Mouse (Mus musculus) urinary bladder, adult 18-20 months (tissue): Measurements from ENCODE around the gene Gtf3c2.

ENCODE experiments used
- DNase-seq, 2 experiments: peaks; one replicate each; pipeline ENCODE4 v3.0.0; 2022; ENCODE audit warnings: low spot score in 2 of 2, mixed read lengths in 2 of 2

Gtf3c2 gene

DNA sequence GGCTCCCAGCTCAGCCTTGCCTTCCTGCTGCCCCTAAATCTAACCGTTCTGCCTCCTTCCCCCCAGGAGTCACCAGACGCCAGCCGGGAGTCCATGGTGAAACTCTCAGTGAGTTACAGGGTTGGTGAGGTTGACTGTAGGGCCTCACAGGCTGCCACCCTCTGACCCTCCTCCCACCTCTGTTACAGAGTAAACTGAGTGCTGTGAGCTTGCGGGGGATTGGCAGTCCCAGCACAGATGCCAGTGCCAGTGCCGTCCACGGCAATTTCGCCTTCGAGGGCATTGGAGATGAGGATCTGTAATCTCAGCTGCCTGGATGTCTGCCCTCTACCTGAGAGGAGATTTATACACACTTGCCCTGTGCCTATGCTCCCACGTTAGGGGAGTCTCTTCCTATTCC is 18.2 kb upstream of the Gtf3c2 start:
- DNase-seq = no peak

DNA sequence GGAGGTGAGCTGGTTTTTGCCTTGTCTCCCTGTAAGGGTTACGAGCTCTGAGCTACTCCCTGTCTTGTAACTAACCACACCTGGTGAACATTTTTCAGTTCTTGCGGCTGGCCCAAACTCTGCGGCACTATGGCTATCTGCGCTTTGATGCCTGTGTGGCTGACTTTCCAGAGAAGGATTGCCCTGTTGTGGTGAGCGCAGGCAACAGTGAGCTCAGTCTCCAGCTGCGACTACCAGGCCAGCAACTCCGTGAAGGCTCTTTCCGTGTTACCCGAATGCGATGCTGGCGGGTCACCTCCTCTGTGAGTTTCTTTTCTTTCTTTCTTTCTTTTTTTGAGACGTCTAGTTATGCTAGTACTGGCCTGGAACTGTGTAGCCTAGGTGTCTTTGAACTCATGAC is 17.1 kb upstream of the Gtf3c2 start:
- no peak for DNase-seq

DNA sequence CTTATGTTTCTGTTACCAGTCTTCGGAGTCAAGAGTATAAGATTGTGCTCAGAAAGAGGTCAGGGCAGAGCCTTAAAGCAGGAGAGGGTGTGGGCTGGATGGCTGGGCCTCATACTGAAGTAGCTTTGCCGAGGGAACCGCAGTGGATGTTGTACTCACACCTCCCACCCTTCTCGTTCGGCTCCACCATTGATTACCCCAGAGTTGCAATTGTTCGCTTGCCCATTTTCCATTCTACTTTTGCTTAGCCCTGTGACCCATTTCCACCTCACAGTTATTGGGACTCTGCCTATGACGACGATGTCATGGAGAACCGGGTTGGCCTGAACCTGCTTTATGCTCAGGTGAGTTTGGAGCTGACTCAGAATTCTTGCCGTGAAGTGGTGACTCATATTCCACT is 16.3 kb upstream of the Gtf3c2 start:
- no peak for DNase-seq

DNA sequence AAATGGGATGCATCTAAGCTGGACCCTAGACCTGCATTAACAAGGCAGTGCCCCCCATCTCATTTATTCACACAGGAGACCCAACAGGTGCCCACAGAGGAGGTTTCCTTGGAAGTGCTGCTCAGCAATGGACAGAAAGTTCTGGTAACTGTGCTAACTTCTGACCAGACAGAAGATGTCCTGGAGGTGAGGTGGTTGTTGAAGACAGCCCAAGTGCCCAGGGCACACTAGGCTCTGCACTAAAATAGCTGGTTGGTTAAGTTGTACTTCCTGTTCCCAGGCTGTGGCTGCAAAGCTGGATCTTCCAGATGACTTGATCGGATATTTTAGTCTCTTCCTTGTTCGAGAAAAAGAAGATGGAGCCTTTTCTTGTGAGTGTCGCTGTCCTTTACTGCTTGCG is 15.7 kb upstream of the Gtf3c2 start:
- no peak for DNase-seq

DNA sequence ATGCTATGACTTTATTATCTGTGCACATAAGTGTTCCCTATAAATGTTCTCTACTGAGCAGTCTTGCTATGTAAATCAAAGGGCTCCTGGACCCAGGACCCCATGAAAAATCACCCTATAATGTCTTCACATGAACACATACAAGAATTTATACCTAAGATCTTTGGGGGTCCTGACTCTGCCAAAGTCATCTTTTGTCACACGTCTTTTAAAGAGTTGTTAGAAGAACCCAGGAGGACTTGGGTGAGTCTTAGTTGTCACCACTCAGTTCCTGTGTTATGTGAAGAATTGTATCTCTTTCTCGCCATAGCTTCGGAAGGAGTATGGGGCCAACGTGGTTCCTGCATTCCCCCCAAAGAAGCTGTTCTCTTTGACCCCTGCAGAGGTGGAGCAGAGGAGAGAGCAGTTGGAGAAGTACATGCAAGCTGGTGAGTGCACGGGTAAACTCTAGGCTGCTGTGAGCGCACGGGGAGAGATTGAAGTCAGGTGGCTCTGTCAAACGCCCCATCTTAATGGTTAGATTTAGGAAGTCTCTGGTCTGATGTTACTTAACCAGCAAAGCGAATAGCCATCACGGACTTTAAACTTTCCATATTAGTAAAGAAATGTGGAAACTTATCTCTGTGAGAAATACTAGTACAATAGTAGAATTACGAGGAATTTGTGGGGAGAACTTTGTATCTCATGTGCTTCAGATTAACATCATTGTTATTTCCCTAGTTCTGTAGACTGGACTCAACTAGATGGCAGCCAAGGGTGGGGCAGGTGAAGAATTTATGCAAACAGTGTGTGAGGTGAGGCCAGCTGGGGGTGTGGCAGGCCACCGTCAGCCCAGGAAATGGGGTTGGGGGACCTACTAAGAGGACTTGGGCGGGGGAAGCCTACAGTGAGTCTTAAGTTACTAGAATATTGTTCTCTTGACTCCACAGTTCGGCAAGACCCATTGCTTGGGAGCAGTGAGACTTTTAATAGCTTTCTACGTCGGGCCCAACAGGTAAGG is 14.8 kb upstream of the Gtf3c2 start:
- DNase-seq = no peak

DNA sequence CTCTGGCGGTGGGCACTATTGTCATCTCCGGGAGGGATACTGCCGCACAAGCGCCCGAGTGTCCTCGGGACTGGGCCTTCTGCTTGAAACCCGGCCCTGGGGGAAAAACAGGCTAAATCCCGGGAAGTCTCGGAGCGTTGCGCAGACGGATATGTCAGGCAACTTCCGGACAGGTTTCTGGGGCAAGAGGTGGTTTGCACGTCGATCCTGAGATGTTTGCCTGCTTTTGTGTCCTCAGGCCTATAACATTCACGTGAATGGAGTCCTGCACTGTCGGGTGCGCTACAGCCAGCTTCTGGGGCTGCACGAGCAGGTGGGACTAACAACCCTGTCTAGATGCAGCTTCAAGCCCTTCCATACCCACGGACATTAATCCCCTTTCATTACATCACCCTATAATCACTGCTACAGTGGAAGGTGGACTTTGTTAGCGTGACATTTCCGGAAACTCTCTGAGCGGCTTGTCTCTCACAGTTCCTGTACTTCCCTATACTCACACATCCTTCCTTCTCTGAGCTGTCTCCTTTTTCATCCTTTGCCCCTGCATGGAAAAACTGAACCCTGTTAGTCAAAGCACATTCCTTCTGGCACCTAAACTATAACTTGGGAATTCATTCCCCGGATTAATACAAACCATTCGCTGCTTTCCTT is 13.8 kb upstream of the Gtf3c2 start:
- DNase-seq = no peak

DNA sequence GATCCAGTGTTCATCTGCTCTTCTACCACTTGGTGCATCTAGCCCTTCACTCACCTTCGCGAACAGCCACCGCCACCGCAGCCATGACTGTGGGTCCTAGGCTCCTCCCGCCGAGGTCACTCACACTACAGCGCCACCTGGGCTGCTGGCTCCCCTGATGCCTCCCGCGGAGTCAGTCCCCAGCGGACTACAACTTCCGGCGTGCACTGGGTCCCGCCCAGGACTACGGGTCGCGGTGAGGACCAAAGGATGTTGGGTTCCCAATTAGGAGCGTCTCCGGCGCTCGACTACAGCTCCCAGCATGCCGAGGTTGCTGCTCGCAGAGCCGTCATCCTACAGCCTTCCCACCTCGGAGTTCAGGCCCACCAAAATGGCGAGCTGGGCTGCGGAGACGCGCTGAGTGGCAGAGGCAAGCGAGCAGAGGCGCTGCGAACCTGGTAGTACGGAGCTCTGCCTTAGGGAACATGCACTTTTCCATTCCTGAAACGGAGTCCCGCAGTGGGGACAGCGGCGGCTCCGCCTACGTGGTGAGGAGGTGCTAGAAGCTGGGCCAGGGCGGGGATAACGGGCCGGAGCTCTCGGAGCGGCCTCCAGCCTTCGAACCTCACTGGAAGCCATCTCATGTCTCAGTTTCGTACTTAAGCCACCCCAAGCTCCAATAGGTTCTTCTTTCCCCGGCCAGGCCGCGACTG is 13.1 kb upstream of the Gtf3c2 start, which contains the start of the genes Snx17 and Eif2b4:
Gene Snx17 (plus strand): TSS at position 289 of the 692 bp plus-strand sequence.
Gene Eif2b4 (minus strand): TSS at position 492 of the 692 bp plus-strand sequence.
- peak; percentile 99 to 100 for DNase-seq

DNA sequence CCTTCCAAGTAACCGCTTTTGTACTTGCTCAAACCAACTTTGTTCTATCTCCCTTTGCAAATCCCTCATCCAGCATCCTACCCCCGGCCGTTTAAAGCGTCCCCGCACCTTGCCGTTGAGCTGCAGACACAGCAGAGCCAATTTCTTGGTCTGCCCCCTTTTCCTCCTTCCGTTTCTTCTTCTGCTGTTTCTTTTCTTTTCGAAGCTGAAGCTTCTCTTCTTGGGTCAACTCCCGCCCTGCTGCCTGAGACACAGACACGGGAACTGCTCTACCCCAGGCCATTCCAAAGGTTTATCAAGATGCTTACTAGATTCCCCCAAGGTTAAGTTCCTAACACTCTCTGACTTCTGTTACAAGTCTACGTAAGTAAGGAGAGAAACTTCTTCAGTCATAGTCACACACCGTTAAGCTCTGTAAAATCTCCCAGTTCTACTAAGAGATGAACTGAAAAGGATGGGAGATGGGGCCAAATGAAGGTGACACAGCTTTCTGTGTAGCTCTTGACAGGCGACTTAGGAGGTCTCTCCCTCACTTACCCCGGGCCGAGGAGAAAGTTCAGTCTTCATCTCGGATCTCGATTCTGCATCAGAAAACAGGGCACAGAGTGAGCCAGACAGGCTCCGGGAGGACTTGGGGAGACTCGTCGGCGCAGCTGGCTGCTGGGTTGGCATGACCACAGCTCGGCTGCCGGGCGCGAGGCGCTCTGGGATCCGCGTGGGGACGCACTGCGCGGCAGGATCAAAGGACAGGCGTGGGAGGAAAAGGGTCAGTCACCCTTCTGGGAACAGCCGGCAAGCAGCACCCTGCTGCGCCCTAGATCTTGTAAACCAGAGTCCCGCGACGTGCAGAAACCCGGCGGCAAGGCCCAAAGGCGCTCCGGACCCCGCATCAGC is 12.3 kb upstream of the Gtf3c2 start:
- no peak for DNase-seq

DNA sequence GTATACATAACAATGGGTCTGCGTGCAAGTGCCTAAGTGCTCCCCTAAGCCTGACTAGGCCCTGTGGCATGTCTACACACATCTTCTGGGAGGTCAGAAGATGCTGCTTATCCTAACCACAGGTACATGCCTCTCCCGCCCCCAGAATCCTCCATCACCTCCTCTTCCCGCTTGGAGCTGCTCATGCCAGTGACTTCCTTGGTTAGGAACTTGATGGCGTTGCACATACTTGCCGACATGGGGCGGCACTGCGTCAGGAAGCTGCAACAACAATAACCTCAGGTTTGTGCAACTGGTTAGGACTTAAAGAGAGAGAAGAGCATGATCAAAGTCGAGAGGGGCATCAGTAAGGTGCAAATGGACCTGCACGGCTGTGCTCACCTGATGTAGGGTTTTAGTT is 10.3 kb upstream of the Gtf3c2 start:
- no peak for DNase-seq

DNA sequence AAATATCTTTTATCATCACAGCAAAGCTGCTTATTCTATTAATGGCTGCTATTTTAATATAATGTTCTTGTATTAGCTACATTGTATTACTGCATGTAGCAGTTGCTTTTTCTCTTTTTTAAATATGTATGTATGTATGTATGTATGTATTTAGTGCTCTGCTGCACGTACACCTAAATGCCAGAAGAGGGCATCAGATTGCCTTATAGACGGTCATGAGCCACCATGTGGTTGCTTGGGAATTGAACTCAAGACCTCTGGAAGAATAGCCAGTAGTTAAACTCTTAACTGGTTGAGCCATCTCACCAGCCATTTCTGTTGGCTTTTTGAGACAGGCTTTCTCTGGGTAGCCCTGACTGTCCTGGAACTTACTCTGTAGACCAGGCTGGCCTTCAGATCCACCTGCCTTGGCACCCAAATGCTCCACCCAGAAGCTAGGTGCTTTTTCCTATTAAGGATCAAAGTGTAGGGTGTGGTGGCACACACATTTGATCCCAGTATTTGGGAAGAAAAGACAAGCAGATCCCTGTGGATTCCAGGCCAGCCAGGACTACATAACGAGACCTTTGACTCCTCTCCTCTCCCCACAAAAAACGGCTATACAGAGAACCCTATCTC is 8.4 kb upstream of the Gtf3c2 start:
- no peak for DNase-seq

DNA sequence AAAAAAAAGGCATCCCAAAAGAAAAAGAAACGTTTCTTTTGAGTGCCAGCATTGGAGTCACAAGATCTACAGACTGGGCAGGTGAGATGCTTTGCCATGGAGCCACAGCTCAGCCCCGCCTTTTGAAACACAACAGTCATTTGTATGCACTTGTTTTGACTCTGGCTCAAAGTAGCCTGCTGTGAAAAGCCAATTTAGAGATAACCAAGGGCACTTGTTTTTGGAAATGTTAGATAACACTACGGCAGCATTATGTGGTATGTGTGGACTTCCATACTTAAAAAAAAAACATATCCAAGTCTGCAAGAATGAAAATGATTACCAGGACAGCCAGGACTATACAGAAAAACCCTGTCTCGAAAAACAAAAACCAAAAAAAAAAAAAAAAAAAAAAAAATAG is 3.7 kb upstream of the Gtf3c2 start:
- no peak for DNase-seq

DNA sequence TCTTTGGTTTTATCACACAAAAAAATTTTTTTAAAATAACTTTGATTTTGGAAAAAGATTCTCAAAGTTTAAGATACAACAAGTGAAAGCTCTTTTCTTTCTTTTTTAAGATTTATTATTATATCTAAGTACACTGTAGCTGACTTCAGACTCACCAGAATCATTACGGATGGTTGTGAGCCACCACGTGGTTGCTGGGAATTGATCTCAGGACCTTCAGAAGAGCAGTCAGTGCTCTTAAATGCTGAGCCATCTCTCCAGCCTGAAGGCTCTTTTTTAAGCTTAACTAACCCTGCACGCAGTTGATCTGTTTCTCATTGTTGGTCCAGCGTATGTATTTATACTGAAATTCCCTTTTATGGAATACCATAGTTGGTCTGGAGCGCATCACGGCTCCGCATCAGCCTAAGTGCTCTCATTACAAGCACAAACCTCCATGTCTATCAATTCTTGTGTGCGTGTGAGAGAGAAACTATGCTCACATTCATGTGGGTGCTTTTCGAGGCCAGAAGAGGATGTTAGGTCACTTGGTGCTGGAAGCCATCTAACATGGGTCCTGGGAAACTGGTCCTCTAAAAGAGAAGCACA is 1.3 kb upstream of the Gtf3c2 start:
- DNase-seq = no peak

DNA sequence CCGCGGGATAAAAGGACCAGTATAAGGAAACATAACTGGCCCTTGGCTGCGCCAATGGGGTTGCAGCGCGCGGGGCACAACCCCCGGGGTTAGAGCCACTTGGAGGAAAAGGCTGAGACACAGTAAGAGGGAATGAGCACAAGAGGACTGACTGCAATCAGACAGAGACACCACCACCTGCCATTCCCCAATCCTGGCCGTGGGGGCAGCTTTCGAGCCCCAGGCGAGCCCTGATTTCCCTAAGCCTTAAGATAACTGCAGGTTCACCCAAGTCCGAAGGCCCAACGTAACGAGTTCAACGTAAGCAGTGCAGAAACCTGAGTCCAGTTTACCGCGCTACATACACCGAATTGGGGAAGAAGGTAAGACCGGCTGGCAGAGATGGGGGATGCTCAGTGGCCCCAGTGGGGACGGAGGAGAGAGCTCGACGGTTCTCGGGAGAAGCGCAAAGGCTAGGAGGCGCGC is 611 bp downstream of the Gtf3c2 start:
- no peak for DNase-seq

DNA sequence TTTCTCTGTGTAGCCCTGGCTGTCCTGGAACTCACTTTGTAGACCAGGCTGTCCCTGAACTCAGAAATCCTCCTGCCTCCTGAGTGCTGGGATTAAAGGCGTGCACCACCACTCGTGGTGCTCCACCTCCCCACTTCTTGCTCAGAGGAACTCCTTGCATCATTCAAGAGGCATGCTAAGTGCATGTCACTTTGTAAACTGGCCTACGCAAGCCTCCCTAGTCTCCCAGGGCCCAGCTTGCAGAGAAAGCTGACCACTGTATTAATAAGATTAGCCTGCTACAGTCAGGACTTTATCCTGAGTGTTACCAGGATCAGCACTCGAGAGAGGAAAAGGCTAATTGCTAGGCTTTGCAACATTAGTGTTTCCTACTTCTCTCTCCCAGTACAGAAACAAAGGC is 11.3 kb downstream of the Gtf3c2 start:
- DNase-seq = no peak

DNA sequence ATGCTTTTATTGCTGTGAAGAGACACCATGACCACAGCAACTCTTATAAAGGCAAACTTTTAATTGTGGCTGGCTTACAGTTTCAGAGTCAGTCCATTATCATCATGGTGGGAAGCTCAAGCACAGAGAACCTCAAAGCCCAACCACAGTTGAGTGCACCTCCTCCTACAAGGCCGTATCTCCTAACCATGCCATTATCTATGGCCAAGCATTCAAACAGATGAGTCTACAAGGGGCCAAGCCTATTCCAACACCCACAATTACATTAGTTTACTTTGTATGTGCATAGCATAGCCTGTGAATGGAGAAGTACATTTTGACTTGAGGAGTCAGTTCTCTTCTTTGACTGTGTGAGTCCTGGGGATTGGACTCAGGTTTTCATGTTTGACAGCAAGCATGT is 15.1 kb downstream of the Gtf3c2 start:
- no peak for DNase-seq

DNA sequence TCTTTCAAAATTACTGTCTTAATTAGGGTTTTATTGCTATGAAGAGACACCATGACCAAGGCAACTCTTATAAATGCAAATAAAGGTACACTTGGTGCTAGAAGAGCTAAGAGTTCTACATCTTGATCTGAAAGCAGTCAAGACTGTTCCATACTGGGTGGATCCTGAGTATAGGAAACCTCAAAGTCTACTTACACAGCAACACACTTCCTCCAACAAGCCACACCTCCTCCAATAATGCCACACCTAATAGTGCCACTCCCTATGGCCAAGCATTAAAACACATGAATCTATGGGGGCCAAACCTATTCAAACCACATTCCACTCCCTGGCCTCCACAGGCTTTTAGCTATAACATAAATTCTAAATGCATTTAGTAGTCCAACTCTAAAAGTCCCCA is 17.5 kb downstream of the Gtf3c2 start:
- no peak for DNase-seq

DNA sequence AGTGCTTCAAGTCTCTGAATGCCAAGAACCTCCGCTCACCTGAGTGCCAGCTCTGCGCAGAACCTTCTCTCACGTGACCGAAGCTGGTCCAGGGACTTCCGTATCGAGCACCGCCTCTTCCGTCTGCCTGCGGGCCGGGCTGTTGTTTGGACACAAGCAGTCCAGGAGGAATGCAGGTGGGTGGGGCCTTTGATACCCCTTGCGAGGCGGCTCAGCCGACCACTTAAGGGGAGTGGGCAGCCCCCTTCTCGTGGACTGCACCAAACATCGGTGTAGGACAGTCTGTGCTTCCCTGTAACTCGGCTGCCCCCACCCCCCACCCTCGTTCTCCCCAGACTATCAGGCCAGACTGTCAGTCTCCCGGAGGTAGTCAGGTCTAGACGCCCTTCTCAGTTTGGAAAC is 25.8 kb downstream of the Gtf3c2 start, which contains the start of gene Mpv17:
Gene Mpv17 (minus strand): TSS at position 100 of the 402 bp plus-strand sequence.
- peak; percentile 74 to 80 for DNase-seq

DNA sequence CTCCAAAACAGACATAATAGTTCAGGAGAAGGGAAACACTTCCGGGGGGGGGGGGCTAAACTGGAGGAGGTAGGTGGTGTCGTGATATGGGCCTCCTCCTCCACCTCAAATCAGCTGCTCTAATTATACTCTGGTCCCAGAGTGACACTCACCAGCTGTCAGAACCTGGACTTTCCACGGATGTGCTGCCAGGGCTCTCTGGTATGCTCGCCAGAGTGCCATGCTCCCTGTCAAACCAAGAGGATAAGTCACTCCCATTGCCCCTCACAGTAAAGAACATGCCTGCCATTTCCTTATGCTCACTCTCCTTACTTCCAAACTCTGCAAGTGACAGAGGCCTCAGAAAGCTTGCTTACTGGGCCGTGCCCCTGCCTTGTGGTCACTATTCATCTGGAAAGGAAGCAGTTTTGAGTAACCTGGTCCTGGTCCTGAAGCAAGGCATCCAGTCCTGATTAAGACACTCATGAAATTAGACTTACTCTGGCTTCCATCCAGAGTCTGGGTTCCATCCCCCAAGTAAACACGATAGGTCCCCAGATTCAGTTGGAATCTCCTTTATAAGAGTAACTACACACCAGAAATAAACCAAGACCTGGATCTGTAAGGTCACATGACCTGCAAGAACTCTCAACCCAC is 26.3 kb downstream of the Gtf3c2 start:
- DNase-seq = no peak

DNA sequence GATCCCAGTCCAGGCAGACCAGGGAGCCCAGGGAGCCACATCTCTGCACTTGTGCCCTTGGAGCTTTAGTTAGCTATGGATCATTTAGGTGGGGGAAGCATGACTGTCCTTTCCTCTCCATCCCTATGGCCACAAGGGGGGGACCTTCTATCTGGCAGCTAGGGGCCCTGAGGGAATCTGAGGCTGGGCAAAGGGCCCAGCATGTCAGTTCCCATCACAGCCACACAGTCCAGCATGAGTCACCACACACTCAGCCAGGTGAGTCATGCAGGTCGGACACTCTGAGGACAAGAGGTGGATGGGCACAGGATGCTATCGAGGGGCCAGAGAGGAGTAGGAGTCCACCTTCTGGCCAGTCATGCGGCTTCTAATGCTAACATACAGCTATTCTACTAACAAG is 28.2 kb downstream of the Gtf3c2 start:
- DNase-seq = peak; percentile 18 to 45

DNA sequence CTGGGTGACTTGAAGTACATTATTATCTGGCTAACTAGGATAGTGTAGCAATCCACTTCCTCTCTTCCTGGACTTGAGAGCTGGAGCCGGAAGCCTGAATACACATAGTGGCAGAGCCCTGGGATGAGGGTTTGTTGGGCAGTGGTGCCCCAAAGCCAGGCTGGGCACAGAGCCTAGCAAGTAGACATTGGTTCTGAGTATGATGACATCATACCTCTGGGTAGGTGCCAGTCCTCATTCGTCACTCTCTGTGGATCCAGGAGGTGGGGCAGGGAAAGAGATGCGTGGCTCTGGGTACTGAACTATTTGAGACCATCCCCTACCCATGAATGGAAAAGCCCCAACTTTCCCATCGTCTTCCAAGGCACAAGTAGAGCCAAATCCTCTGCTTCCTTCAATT is 30.2 kb downstream of the Gtf3c2 start:
- DNase-seq = no peak
